In genomic region chrX:134162826-134163225, GRCm38 (mm10) we compare ENCODE assay signal across 9 mouse cellular contexts. TPM values are rescaled to one million over a fixed set of nuclear protein-coding genes. Genes with fewer than 3 reads are reported as not detected.
DNase-seq lines count a peak whose midpoint lies in the region; ATAC-seq and TF ChIP-seq lines count a peak whose summit lies in the region.
"Had no signal": no experiment of that assay in that cellular context is flagged by ENCODE, and none has a peak within 500 bp of the region (broad histone marks: within the 10 kb centered on the region; RNA-seq: fewer than 3 reads in every experiment).

No protein-coding gene starts in this region.

- 30% methylated on average over 11 of the region's 11 CpGs for WGBS in kidney, embryonic 14.5 days
- 20% methylated on average over 11 of the region's 11 CpGs for whole genome bisulfite sequencing in forebrain, embryonic 10.5 days
- WGBS in limb, embryonic 14.5 days = 30% methylated on average over 11 of the region's 11 CpGs

- no peak for TF ChIP-seq POLR2A in limb, embryonic 14.5 days (IDR thresholded peaks at IDR 0.05; ENCODE audit: borderline replicate concordance, extremely low read depth, insufficient read depth, insufficient read length)

- H3K4me2 ChIP-seq in kidney, embryonic 14.5 days (replicated peaks; ENCODE audit: low read depth, low read length) = peak overlapping the region; percentile 39
- peak overlapping the region; percentile 45 for H3K4me2 ChIP-seq in limb, embryonic 14.5 days (replicated peaks; ENCODE audit: low read depth, low read length, severe bottlenecking)

- H3K27ac ChIP-seq in kidney, embryonic 14.5 days (ENCODE audit: low read depth, low read length) = no peak overlapping the region
- no peak overlapping the region for H3K27ac ChIP-seq in forebrain, embryonic 10.5 days
- no peak overlapping the region for H3K27ac ChIP-seq in limb, embryonic 14.5 days (replicated peaks; ENCODE audit: low read depth, low read length)

- H3K27me3 ChIP-seq in kidney, embryonic 14.5 days (ENCODE audit: control insufficient read depth, insufficient read depth, low read length) = 0 out of 2 replicates have a peak, but pooled peaks cover 3% of the 10 kb centered on the region
- H3K27me3 ChIP-seq in forebrain, embryonic 10.5 days (ENCODE audit: poor library complexity, severe bottlenecking) = peaks cover 57% of the 10 kb centered on the region
- 0 out of 2 replicates have a peak, but pooled peaks cover 3% of the 10 kb centered on the region for H3K27me3 ChIP-seq in limb, embryonic 14.5 days (ENCODE audit: control insufficient read depth, insufficient read depth, low read length)

- no peaks in the 10 kb centered on the region for H3K4me1 ChIP-seq in kidney, embryonic 14.5 days (ENCODE audit: control insufficient read depth, insufficient read depth, low read length)
- H3K4me1 ChIP-seq in forebrain, embryonic 10.5 days = peaks cover 14% of the 10 kb centered on the region
- peaks cover 3% of the 10 kb centered on the region; the same call in 1 of the 2 replicates for H3K4me1 ChIP-seq in limb, embryonic 14.5 days (ENCODE audit: control insufficient read depth, insufficient read depth, low read length)

- H3K36me3 ChIP-seq in kidney, embryonic 14.5 days (ENCODE audit: control insufficient read depth, insufficient read depth, low read length) = no peaks in the 10 kb centered on the region
- H3K36me3 ChIP-seq in forebrain, embryonic 10.5 days (replicated peaks) = no peaks in the 10 kb centered on the region
- H3K36me3 ChIP-seq in limb, embryonic 14.5 days (ENCODE audit: control insufficient read depth, insufficient read depth, low read length) = no peaks in the 10 kb centered on the region

- H3K9ac ChIP-seq in kidney, embryonic 14.5 days (ENCODE audit: low read depth, low read length) = no peak overlapping the region
- no peak overlapping the region for H3K9ac ChIP-seq in limb, embryonic 14.5 days (ENCODE audit: low read depth, low read length, severe bottlenecking)

- no peaks in the 10 kb centered on the region for H3K9me3 ChIP-seq in kidney, embryonic 14.5 days (ENCODE audit: control insufficient read depth, low read length)
- H3K9me3 ChIP-seq in forebrain, embryonic 10.5 days = no peaks in the 10 kb centered on the region
- H3K9me3 ChIP-seq in limb, embryonic 14.5 days (ENCODE audit: control insufficient read depth, low read length) = no peaks in the 10 kb centered on the region

- DNase-seq in kidney, postnatal 14 days = no peak
- peak; percentile 0 for DNase-seq in Muller cell, postnatal 12 days (ENCODE audit: inconsistent ontology term)
- no peak for DNase-seq in forebrain, embryonic 10.5 days (ENCODE audit: extremely low spot score, low spot score)
- no peak for DNase-seq in limb, embryonic 14.5 days (ENCODE audit: low spot score)
- peak; percentile 2 for DNase-seq in retina, embryonic 14.5 days (ENCODE audit: low spot score)
- DNase-seq in gastrocnemius, postnatal 25 days = no peak
- DNase-seq in layer of hippocampus, adult 9-11 months = no peak

- H3K4me3 ChIP-seq in kidney, embryonic 14.5 days (ENCODE audit: low read length) = peak overlapping the region; percentile 20
- H3K4me3 ChIP-seq in forebrain, embryonic 10.5 days = peak overlapping the region; percentile 43
- peak overlapping the region; percentile 18 for H3K4me3 ChIP-seq in limb, embryonic 14.5 days (replicated peaks; ENCODE audit: low read length)

- no peak for ATAC-seq in kidney, embryonic 14.5 days (ENCODE audit: low FRiP score, low TSS enrichment)
- no peak for ATAC-seq in limb, embryonic 14.5 days (ENCODE audit: low FRiP score, low read depth)

RNA-seq across cellular contexts. Expression of gene Xkrx, which starts 0.9 kb away (rescaled TPM):
- 0.16 TPM in 1 of 2 replicates, not detected in the other for polyA plus RNA-seq in kidney, embryonic 14.5 days (2014; fragmentation: Nextera tagmentation; extraction: Ambion mirVana)
- 0.11 TPM in 1 of 2 replicates, not detected in the other for polyA plus RNA-seq in forebrain, embryonic 10.5 days (2016; fragmentation: Nextera tagmentation; extraction: Ambion mirVana)
- 0.57 and 0.72 TPM in 2 replicates for polyA plus RNA-seq in limb, embryonic 14.5 days (2012; rRNA removed)
- polyA plus RNA-seq in limb, embryonic 14.5 days (2014; fragmentation: Nextera tagmentation; extraction: Ambion mirVana) = 0.11 and 0.59 TPM in 2 replicates
- total RNA-seq in gastrocnemius, postnatal 25 days (2021) = 1 to 10 TPM in 1 of 2 experiments, under 1 TPM in 1; 0.33 to 1.1 TPM

RNA-seq across cellular contexts. Expression of gene Arl13a, which starts 24.5 kb away (rescaled TPM):
- not detected in 2 replicates for polyA plus RNA-seq in kidney, embryonic 14.5 days (2014; fragmentation: Nextera tagmentation; extraction: Ambion mirVana)
- polyA plus RNA-seq in forebrain, embryonic 10.5 days (2016; fragmentation: Nextera tagmentation; extraction: Ambion mirVana) = not detected in 2 replicates
- polyA plus RNA-seq in limb, embryonic 14.5 days (2012; rRNA removed) = not detected in 2 replicates
- polyA plus RNA-seq in limb, embryonic 14.5 days (2014; fragmentation: Nextera tagmentation; extraction: Ambion mirVana) = not detected in 2 replicates
- total RNA-seq in gastrocnemius, postnatal 25 days (2021) = not detected
- total RNA-seq: layer of hippocampus, postnatal 25 days had no signal

RNA-seq across cellular contexts. Expression of gene Nox1, which starts 58.9 kb away (rescaled TPM):
- polyA plus RNA-seq in kidney, embryonic 14.5 days (2014; fragmentation: Nextera tagmentation; extraction: Ambion mirVana) = 0.11 and 0.32 TPM in 2 replicates
- 0.10 TPM in 1 of 2 replicates, not detected in the other for polyA plus RNA-seq in forebrain, embryonic 10.5 days (2016; fragmentation: Nextera tagmentation; extraction: Ambion mirVana)
- 0.06 TPM in 1 of 2 replicates, not detected in the other for polyA plus RNA-seq in limb, embryonic 14.5 days (2012; rRNA removed)
- not detected in 2 replicates for polyA plus RNA-seq in limb, embryonic 14.5 days (2014; fragmentation: Nextera tagmentation; extraction: Ambion mirVana)
- total RNA-seq in gastrocnemius, postnatal 25 days (2021) = under 1 TPM in 1 of 2 experiments, not detected in 1; 0.75 TPM
- total RNA-seq: layer of hippocampus, postnatal 25 days had no signal

Comparison
In these comparisons a context has a peak if more than half of its experiments do, and no peak if none do; other contexts are left out.
1. DNase-seq: peak in Muller cell, postnatal 12 days (single experiment) and retina, embryonic 14.5 days (single experiment); none in kidney, postnatal 14 days (single experiment), forebrain, embryonic 10.5 days (single experiment), limb, embryonic 14.5 days (single experiment), gastrocnemius, postnatal 25 days (single experiment) and layer of hippocampus, adult 9-11 months (single experiment).
2. Peak in every context shown above with its lines, with median percentiles within 50 percentile points of each other: H3K4me3 ChIP-seq.